Mouse (Mus musculus) bone marrow, adult 2 months (tissue): ENCODE measurements at regions not wholly inside any gene's neighbourhood (a gene's known extent, or its start where the extent isn't known, plus 50 kb on each side); places are given as distances from the start of the nearest gene placed in this dataset.

Source experiments
- CTCF ChIP-seq: fragments of 200-500 bp; IDR thresholded peaks from 2 replicates; pipeline ENCODE4 v1.5.1; 2011; ENCODE audit warnings: low read length, control low read depth; ENCODE audit not compliant: control insufficient read depth, insufficient read depth
- POLR2A ChIP-seq: fragments of 200-500 bp; IDR thresholded peaks from 2 replicates; pipeline ENCODE4 v1.6.1; 2011; ENCODE audit warnings: low read depth, mild to moderate bottlenecking, control low read depth, low read length, borderline replicate concordance; ENCODE audit not compliant: control insufficient read depth

- TF ChIP-seq CTCF (no peak), POLR2A (no peak)
These were observed 927.8 kb upstream of the Adgrl2 start for GRCm38 (mm10) chr3:149918201-149918600.
